Mouse (Mus musculus) heart, embryonic 12.5 days (tissue): ENCODE measurements around the gene Ell3. TPM values are rescaled to one million over a fixed set of nuclear protein-coding genes. Genes with fewer than 3 reads are reported as not detected.

Experiments used
- ATAC-seq: fragments of 200-750 bp; cut with Nextera tagmentation; 2 replicates; pipeline ENCODE4 v1.8.0; 2017; ENCODE audit warnings: moderate TSS enrichment, moderate library complexity; ENCODE audit not compliant: insufficient number of reproducible peaks, low FRiP score
- H3K27ac ChIP-seq: fragments of 300-500 bp; sonication (generic); 2 replicates; pipeline ENCODE4 v1.5.1; 2016; ENCODE audit warnings: mild to moderate bottlenecking, moderate library complexity; ENCODE audit not compliant: poor library complexity, severe bottlenecking
- H3K27me3 ChIP-seq: fragments of 300-500 bp; sonication (generic); replicated peaks from 2 replicates; pipeline ENCODE4 v1.6.1; 2016; ENCODE audit warnings: mild to moderate bottlenecking, moderate library complexity
- H3K36me3 ChIP-seq: fragments of 300-500 bp; sonication (generic); 2 replicates; pipeline ENCODE4 v1.6.1; 2016; ENCODE audit warnings: mild to moderate bottlenecking, moderate library complexity
- H3K4me1 ChIP-seq: fragments of 300-500 bp; sonication (generic); replicated peaks from 2 replicates; pipeline ENCODE4 v1.6.1; 2016; ENCODE audit warnings: mild to moderate bottlenecking
- H3K4me2 ChIP-seq: fragments of 300-500 bp; sonication (generic); 2 replicates; pipeline ENCODE4 v1.6.1; 2016; ENCODE audit warnings: mild to moderate bottlenecking, moderate library complexity
- H3K4me3 ChIP-seq: fragments of 300-500 bp; sonication (generic); 2 replicates; pipeline ENCODE4 v1.5.1; 2016; ENCODE audit warnings: mild to moderate bottlenecking
- H3K9ac ChIP-seq: fragments of 300-500 bp; sonication (generic); 2 replicates; pipeline ENCODE4 v1.6.1; 2016; ENCODE audit warnings: mild to moderate bottlenecking, moderate library complexity
- H3K9me3 ChIP-seq: fragments of 300-500 bp; sonication (generic); replicated peaks from 2 replicates; pipeline ENCODE4 v1.6.1; 2016; ENCODE audit warnings: mild to moderate bottlenecking, moderate library complexity
- WGBS: fragments of 180-500 bp; shearing (Covaris S2); methylation state at CpG from one replicate; pipeline ENCODE4 v1.1.7; 2016; 5-methylcytosine and 5-hydroxymethylcytosine counted together
- polyA plus RNA-seq: library from polyadenylated mRNA; unstranded; fragments of >200 nt; fragmentation: Nextera tagmentation; extraction: Ambion mirVana; gene quantifications from 2 replicates; pipeline ENCODE4 v1.2.1, GENCODE M21; 2016

Ell3 gene
- polyA plus RNA-seq, 1 experiment from 2014 or later = 1.4 TPM

GRCm38 (mm10) chr2:121446506-121446905 is 2.4 kb upstream of the Ell3 start:
- H3K27me3 ChIP-seq = 0 out of 2 replicates have a peak, but pooled peaks cover 3% of the 10 kb centered on the region
- WGBS = 84% methylated on average over 4 of the region's 4 CpGs
- no peak overlapping the region for H3K4me3 ChIP-seq
- H3K4me2 ChIP-seq = no peak overlapping the region
- H3K9ac ChIP-seq = no peak overlapping the region
- peaks cover 7% of the 10 kb centered on the region for H3K36me3 ChIP-seq
- H3K9me3 ChIP-seq = no peaks in the 10 kb centered on the region
- peaks cover 38% of the 10 kb centered on the region for H3K4me1 ChIP-seq
- no peak for ATAC-seq
- H3K27ac ChIP-seq = no peak overlapping the region

DNA sequence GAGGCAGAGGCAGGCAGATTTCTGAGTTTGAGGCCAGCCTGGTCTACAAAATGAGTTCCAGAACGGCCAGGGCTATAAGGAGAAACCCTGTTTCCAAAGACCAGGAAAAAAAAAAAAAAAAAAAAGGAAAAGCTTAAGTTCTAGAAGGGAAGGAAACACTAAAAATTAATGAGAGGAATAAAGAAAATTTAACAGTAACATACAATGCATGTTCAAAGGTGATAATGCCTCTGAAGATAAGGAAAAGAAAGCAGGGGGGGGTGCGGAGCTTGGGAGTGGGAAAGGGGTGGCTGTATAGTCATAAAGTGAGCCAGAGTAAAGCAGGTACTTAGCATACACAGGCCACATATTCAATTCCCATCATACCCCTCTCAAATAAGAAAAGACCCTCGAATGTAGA is 1.0 kb upstream of the Ell3 start:
- peaks cover 27% of the 10 kb centered on the region for H3K4me1 ChIP-seq
- H3K4me3 ChIP-seq = no peak overlapping the region
- H3K27me3 ChIP-seq = peaks cover 12% of the 10 kb centered on the region; the same call in 1 of the 2 replicates
- ATAC-seq = no peak
- no peak overlapping the region for H3K9ac ChIP-seq
- no peak overlapping the region for H3K27ac ChIP-seq
- H3K9me3 ChIP-seq = no peaks in the 10 kb centered on the region
- H3K4me2 ChIP-seq = no peak overlapping the region
- no peaks in the 10 kb centered on the region for H3K36me3 ChIP-seq
- WGBS = 79% methylated on average over 3 of the region's 3 CpGs

DNA sequence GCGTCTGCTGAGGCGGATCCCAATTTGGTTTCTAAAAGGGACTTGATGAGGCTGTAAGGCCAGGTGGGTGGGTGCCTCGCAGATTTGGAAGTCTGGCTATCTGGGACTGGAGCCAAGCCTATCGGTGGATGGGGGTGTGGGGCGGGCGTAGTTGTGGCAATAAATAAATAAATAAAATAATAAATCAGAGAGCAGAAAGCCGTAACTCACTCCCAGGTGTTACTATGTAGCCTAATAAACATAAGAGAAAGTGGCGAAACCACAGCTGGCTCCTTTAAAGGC is 1.1 kb downstream of the Ell3 start:
- Histone ChIP-seq H3K9ac (peak overlapping the region; percentile 63), H3K4me3 (peak overlapping the region; percentile 59), H3K4me1 (peaks cover 25% of the 10 kb centered on the region), H3K9me3 (no peaks in the 10 kb centered on the region), H3K4me2 (peak overlapping the region; percentile 97), H3K36me3 (peaks cover 20% of the 10 kb centered on the region), H3K27me3 (peaks cover 12% of the 10 kb centered on the region; the same call in 1 of the 2 replicates), H3K27ac (no peak overlapping the region)
- 18% methylated on average over 8 of the region's 8 CpGs for WGBS
- ATAC-seq = no peak

DNA sequence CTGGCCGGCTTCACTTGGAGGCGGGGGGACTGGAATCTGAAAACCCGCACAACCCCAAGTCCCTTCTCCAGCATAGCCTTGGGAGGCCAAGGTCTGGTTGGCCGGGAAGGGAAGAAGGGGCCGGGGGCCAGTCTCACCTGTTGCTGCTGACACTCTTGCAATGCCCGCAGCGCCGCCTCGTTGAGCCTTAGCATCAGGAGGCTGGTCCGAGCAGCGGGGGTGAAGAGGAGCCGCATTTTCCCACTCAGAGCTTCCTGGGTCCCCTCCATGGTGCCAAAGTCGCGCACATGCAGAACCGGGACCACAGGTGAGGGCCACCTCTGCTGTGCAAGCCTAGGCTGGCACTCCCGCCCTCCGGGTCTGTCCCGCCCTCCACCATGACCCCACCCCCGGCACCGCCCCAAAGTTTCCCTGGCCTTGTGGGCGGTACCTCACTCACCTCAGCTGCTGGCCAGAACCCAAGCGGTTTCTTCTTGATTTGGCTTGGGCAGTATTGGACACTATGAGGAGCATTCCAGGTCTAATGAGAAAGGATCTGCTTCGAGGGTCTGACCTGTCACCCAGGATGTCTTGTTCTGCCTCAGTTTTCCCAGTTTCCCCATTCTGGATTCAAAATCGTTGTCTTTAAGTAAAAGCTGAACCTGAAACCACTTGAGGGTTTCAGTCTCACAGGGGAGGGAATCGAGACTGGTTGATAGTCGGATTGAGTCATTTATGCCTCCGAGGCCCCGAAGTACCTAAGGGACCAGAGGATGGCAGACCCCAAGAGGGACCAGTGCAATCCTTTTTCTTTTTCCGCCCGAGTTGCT is 1.6 kb downstream of the Ell3 start:
- Histone ChIP-seq H3K4me2 (peak overlapping the region; percentile 97), H3K27me3 (peaks cover 12% of the 10 kb centered on the region; the same call in 1 of the 2 replicates), H3K9ac (peak overlapping the region; percentile 63), H3K36me3 (peaks cover 26% of the 10 kb centered on the region), H3K9me3 (no peaks in the 10 kb centered on the region), H3K27ac (no peak overlapping the region), H3K4me3 (peak overlapping the region; percentile 59), H3K4me1 (peaks cover 20% of the 10 kb centered on the region)
- 1% methylated on average over 30 of the region's 30 CpGs for WGBS
- ATAC-seq = peak; percentile 93

DNA sequence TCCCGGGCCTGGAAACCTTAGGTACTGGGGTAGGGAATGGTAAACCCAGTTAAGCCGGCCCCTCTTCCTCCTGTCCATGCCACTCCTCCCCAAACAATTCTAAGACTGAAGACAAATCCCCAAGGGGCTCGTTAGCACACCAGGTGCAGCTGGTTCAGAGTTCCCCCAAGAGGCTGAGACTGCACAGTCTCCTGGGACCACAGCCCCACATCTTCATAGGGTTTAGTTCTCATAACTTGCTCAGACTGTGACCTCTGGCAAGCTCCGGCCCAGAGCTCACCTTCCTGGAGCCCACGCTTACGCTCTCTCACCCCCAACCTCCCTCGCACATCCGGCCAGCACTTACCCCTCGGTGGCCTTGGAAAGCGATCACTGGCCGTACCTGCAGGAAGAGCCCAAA is 2.3 kb downstream of the Ell3 start:
- H3K4me2 ChIP-seq = peak overlapping the region; percentile 97
- 7% methylated on average over 11 of the region's 11 CpGs for WGBS
- H3K9ac ChIP-seq = peak overlapping the region; percentile 63
- no peak for ATAC-seq
- peaks cover 19% of the 10 kb centered on the region for H3K4me1 ChIP-seq
- H3K27me3 ChIP-seq = peaks cover 12% of the 10 kb centered on the region; the same call in 1 of the 2 replicates
- no peaks in the 10 kb centered on the region for H3K9me3 ChIP-seq
- peaks cover 32% of the 10 kb centered on the region for H3K36me3 ChIP-seq
- peak overlapping the region; percentile 59 for H3K4me3 ChIP-seq
- H3K27ac ChIP-seq = no peak overlapping the region

- 44% methylated on average over 5 of the region's 5 CpGs for WGBS
- no peaks in the 10 kb centered on the region for H3K9me3 ChIP-seq
- H3K4me2 ChIP-seq = no peak overlapping the region
- H3K27me3 ChIP-seq = peaks cover 12% of the 10 kb centered on the region; the same call in 1 of the 2 replicates
- ATAC-seq = no peak
- no peak overlapping the region for H3K27ac ChIP-seq
- H3K36me3 ChIP-seq = peaks cover 38% of the 10 kb centered on the region
- peaks cover 19% of the 10 kb centered on the region for H3K4me1 ChIP-seq
- H3K9ac ChIP-seq = no peak overlapping the region
- no peak overlapping the region for H3K4me3 ChIP-seq
These were observed 3.1 kb downstream of the Ell3 start for GRCm38 (mm10) chr2:121440834-121441605.

DNA sequence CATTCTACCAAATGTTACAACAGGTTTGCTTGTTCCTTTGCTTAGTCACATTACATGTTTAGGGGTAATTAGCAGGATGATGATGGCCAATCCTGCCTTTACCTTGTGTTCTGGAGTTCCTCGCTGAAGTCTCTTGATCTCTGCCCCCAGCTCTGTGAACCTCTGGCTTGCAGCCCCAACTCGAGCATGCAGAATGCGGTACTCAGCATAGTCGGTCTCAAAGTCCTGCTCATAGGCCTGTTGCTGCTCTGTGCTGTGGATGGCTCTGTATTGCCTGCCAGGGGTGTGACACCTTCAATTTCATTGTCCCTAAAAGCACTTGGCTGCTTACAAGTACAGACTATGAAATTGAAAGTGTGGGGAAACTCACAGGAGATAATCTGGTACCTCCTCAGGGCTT is 4.3 kb downstream of the Ell3 start:
- Histone ChIP-seq H3K27ac (no peak overlapping the region), H3K27me3 (peaks cover 12% of the 10 kb centered on the region; the same call in 1 of the 2 replicates), H3K9me3 (no peaks in the 10 kb centered on the region), H3K4me1 (peaks cover 19% of the 10 kb centered on the region), H3K36me3 (peaks cover 50% of the 10 kb centered on the region), H3K9ac (no peak overlapping the region), H3K4me3 (no peak overlapping the region), H3K4me2 (no peak overlapping the region)
- WGBS = 60% methylated on average over 4 of the region's 4 CpGs
- ATAC-seq = no peak

- Histone ChIP-seq H3K27me3 (no peaks in the 10 kb centered on the region), H3K9me3 (no peaks in the 10 kb centered on the region), H3K4me1 (no peaks in the 10 kb centered on the region), H3K4me2 (no peak overlapping the region), H3K9ac (no peak overlapping the region), H3K36me3 (peaks cover 93% of the 10 kb centered on the region), H3K4me3 (no peak overlapping the region), H3K27ac (no peak overlapping the region)
- no peak for ATAC-seq
- WGBS = 98% methylated on average over 1 of the region's 1 CpGs
These were observed 9.2 kb downstream of the Ell3 start for GRCm38 (mm10) chr2:121434854-121435253.

- H3K9ac ChIP-seq = no peak overlapping the region
- no peak overlapping the region for H3K4me2 ChIP-seq
- H3K27ac ChIP-seq = no peak overlapping the region
- no peak for ATAC-seq
- no peaks in the 10 kb centered on the region for H3K9me3 ChIP-seq
- H3K4me3 ChIP-seq = no peak overlapping the region
- peaks cover 85% of the 10 kb centered on the region for H3K36me3 ChIP-seq
- no peaks in the 10 kb centered on the region for H3K4me1 ChIP-seq
- no peaks in the 10 kb centered on the region for H3K27me3 ChIP-seq
- WGBS = 87% methylated on average over 2 of the region's 2 CpGs
These were observed 18.2 kb downstream of the Ell3 start for GRCm38 (mm10) chr2:121425890-121426289.

GRCm38 (mm10) chr2:121423166-121423565 is 20.9 kb downstream of the Ell3 start:
- 91% methylated on average over 2 of the region's 2 CpGs for WGBS
- no peaks in the 10 kb centered on the region for H3K27me3 ChIP-seq
- H3K4me2 ChIP-seq = no peak overlapping the region
- no peak overlapping the region for H3K27ac ChIP-seq
- H3K9ac ChIP-seq = no peak overlapping the region
- no peak for ATAC-seq
- peaks cover 77% of the 10 kb centered on the region for H3K36me3 ChIP-seq
- no peak overlapping the region for H3K4me3 ChIP-seq
- no peaks in the 10 kb centered on the region for H3K4me1 ChIP-seq
- no peaks in the 10 kb centered on the region for H3K9me3 ChIP-seq

DNA sequence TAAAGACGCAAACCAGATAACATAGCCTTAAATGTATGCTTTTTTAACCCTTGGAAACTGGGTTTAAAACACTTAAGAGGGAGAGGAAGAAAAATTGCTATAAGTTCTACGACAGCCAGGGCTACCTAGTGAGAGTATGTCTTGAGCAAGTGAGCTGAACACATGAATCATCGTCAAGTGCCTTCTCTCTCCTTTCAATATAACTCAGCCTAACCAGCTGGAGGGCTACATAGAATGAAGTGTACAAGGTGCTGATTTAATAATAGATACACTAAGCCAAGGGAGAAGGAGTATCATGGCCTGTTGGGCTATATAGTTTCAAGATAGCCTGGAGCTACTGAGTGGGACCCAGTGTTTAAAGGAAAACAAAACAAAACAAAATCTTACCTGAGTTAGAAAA is 25.6 kb downstream of the Ell3 start:
- Histone ChIP-seq H3K27me3 (no peaks in the 10 kb centered on the region), H3K36me3 (peaks cover 55% of the 10 kb centered on the region)
- WGBS = 84% methylated on average over 3 of the region's 3 CpGs

More for the DNA sequence above, 25.6 kb downstream of the Ell3 start:
- ATAC-seq = no peak
- H3K4me3 ChIP-seq = no peak overlapping the region
- peaks cover 23% of the 10 kb centered on the region for H3K4me1 ChIP-seq
- no peak overlapping the region for H3K9ac ChIP-seq
- no peak overlapping the region for H3K27ac ChIP-seq
- H3K4me2 ChIP-seq = no peak overlapping the region
- H3K9me3 ChIP-seq = no peaks in the 10 kb centered on the region
